Mouse (Mus musculus) limb, embryonic 14.5 days (tissue): ENCODE results near the gene Fbxw21. TPM values are rescaled to one million over a fixed set of nuclear protein-coding genes. Genes with fewer than 3 reads are reported as not detected.
"Not testable (repeated sequence)": the region's sequence is repeated elsewhere in the genome, so short reads cannot be mapped to it uniquely, and the experiment has no call there.

Experiments used
- ATAC-seq: fragments of 200-750 bp; cut with Nextera tagmentation; 2 replicates; pipeline ENCODE4 v1.8.0; 2017; ENCODE audit warnings: low read depth, moderate number of reproducible peaks, moderate TSS enrichment; ENCODE audit not compliant: low FRiP score
- DNase-seq: peaks from one replicate; pipeline ENCODE4 v3.0.0-alpha.2; 2015; ENCODE audit warnings: low spot score
- H3K27ac ChIP-seq: fragments of 300-500 bp; sonication (generic); replicated peaks from 2 replicates; pipeline ENCODE4 v1.5.1; 2014; ENCODE audit warnings: low read depth, mild to moderate bottlenecking, low read length, moderate library complexity, mixed read lengths
- H3K27me3 ChIP-seq: fragments of 300-500 bp; sonication (generic); 2 replicates; pipeline ENCODE4 v1.6.1; 2014; ENCODE audit warnings: low read length, mixed read lengths; ENCODE audit not compliant: control insufficient read depth, insufficient read depth
- H3K36me3 ChIP-seq: fragments of 300-500 bp; sonication (generic); 2 replicates; pipeline ENCODE4 v1.6.1; 2014; ENCODE audit warnings: mild to moderate bottlenecking, low read length, moderate library complexity, mixed read lengths; ENCODE audit not compliant: control insufficient read depth, insufficient read depth
- H3K4me1 ChIP-seq: fragments of 300-500 bp; sonication (generic); 2 replicates; pipeline ENCODE4 v1.6.1; 2014; ENCODE audit warnings: antibody characterized with exemption, low read length, mixed read lengths; ENCODE audit not compliant: control insufficient read depth, insufficient read depth
- H3K4me2 ChIP-seq: fragments of 300-500 bp; sonication (generic); replicated peaks from 2 replicates; pipeline ENCODE4 v1.6.1; 2014; ENCODE audit warnings: low read depth, mild to moderate bottlenecking, low read length, moderate library complexity; ENCODE audit not compliant: severe bottlenecking
- H3K4me3 ChIP-seq: fragments of 300-500 bp; sonication (generic); replicated peaks from 2 replicates; pipeline ENCODE4 v1.5.1; 2014; ENCODE audit warnings: low read length
- H3K9ac ChIP-seq: fragments of 300-500 bp; sonication (generic); 2 replicates; pipeline ENCODE4 v1.6.1; 2014; ENCODE audit warnings: mild to moderate bottlenecking, low read depth, low read length, moderate library complexity; ENCODE audit not compliant: severe bottlenecking
- H3K9me3 ChIP-seq: fragments of 300-500 bp; sonication (generic); 2 replicates; pipeline ENCODE4 v1.6.1; 2016; ENCODE audit warnings: low read length; ENCODE audit not compliant: control insufficient read depth
- POLR2A ChIP-seq: fragments of 200-500 bp; IDR thresholded peaks from 2 replicates; pipeline ENCODE4 v1.8.0; 2012; ENCODE audit warnings: inconsistent platforms, mild to moderate bottlenecking, moderate library complexity, borderline replicate concordance; ENCODE audit not compliant: insufficient read depth, insufficient read length; ENCODE audit errors: extremely low read depth
- WGBS: fragments of 180-500 bp; shearing (Covaris S2); extraction: QIAGEN DNeasy Blood & Tissue Kit; methylation state at CpG from one replicate; pipeline ENCODE4 v1.1.7; 2014; 5-methylcytosine and 5-hydroxymethylcytosine counted together
- polyA plus RNA-seq, 2 experiments: library from polyadenylated mRNA; depleted of rRNA in 1 of 2; stranded (reverse) in 1 of 2; unstranded in 1 of 2; fragments of >200 nt; fragmentation: Nextera tagmentation in 1 of 2; extraction: Ambion mirVana in 1 of 2; gene quantifications; 2 replicates each; pipeline versions ENCODE4 v1.2.1 to v1.2.3; 2012 to 2014

Gene Fbxw21
- not detected in 2 replicates for polyA plus RNA-seq (2012; rRNA removed)
- not detected in 2 replicates for polyA plus RNA-seq (2014; fragmentation: Nextera tagmentation; extraction: Ambion mirVana)

DNA sequence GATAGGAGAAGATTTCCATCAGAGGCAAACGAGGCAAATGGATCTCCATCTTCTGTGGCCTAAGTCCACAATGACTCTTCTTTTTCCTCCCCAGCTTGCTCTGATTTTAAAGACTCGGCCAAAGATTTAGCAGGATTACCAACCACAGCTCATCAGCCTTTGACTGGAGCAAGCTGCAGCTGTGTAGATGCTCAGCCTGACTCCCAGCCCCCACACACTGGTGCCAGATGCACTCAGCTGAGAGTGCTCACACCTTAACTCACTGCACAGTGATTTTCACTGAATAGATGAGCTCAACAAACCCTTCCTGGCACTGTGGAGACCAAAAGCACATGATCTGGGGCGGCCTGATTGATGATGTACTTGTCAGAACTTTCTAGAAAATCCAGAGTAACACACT is at the start of gene Fbxw21:
Gene Fbxw21, minus strand, starts transcription at position 101 of the 400 bp plus-strand sequence.
- WGBS = 67% methylated on average over 3 of the region's 3 CpGs
- Histone ChIP-seq H3K4me3 (no peak within 1 kb of the TSS), H3K36me3 (no peaks in the 10 kb centered on the region), H3K27me3 (no peaks in the 10 kb centered on the region), H3K27ac (no peak within 1 kb of the TSS), H3K9me3 (no peaks in the 10 kb centered on the region), H3K4me2 (no peak within 1 kb of the TSS), H3K4me1 (no peaks in the 10 kb centered on the region), H3K9ac (no peak within 1 kb of the TSS)
- no peak for TF ChIP-seq POLR2A
- DNase-seq (no peak), ATAC-seq (no peak)

DNA sequence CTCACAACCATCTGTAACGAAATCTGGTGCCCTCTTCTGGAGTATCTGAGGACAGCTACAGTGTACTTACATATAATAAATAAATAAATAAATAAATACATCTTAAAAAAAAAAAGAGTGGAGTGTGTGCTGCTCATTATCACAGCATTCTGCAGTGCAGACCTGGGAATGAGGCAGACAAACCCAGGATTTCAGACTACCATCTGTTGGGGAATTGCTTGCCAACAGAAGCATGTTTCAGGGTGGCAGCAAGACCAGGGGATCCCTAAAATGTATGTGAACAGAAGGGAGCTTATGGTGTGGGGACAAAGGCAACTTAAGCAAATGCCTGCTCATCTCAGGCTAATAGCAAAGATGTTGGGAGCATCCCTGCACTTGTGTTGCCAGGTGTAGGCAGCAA is 39.5 kb upstream of the Fbxw21 start:
- H3K4me3 ChIP-seq, H3K9me3 ChIP-seq, H3K4me1 ChIP-seq, H3K4me2 ChIP-seq, ATAC-seq, H3K27me3 ChIP-seq, H3K9ac ChIP-seq, DNase-seq, H3K36me3 ChIP-seq, H3K27ac ChIP-seq: not testable (repeated sequence)
- 58% methylated on average over 1 of the region's 1 CpGs for WGBS

DNA sequence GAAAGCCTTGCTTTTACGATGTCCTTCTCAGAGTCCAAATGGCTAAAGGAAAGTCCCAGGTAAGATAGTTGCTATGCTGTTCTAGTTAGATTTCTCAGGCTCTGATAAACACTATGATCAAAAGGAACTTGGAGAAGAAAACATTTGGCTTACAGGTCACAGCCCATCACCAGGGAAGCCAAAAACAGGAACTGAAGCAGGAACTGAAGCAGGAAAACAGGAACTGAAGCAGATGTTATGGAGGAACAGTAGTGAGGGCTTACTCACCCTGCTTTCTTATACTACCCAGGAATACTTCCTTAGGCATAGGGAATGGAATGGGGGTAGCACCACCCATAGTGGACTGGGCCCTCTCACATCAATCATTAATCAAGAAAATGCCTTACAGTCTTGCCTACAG is 38.5 kb upstream of the Fbxw21 start:
- ATAC-seq (no peak), DNase-seq (no peak)
- Histone ChIP-seq H3K27me3 (no peaks in the 10 kb centered on the region), H3K4me1 (no peaks in the 10 kb centered on the region), H3K36me3 (no peaks in the 10 kb centered on the region), H3K4me2 (no peak overlapping the region), H3K27ac (no peak overlapping the region), H3K9me3 (no peaks in the 10 kb centered on the region), H3K4me3 (no peak overlapping the region), H3K9ac (no peak overlapping the region)
- WGBS = 84% methylated on average over 1 of the region's 1 CpGs
- TF ChIP-seq POLR2A = no peak

DNA sequence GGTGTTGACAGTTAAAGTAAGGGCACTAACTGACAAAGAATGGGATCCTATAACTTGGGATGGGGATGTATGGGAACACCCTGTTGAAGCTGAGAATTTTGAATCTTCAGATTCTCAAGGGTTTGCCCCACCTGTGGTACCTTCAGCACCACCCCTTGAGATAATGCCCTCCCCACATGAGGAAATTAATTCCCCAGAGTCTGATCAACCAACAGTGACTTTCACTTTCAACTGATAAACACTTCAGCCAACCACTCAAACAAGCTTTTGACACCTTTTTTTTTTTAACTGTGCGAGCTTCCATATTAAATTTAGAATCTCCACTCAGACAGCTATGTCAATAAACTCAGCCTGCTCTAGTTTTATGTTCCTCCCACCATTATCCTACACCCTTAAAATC is 37.5 kb upstream of the Fbxw21 start:
- no peak for ATAC-seq
- H3K4me2 ChIP-seq = no peak overlapping the region
- WGBS = 72% methylated on average over 1 of the region's 1 CpGs

DNA sequence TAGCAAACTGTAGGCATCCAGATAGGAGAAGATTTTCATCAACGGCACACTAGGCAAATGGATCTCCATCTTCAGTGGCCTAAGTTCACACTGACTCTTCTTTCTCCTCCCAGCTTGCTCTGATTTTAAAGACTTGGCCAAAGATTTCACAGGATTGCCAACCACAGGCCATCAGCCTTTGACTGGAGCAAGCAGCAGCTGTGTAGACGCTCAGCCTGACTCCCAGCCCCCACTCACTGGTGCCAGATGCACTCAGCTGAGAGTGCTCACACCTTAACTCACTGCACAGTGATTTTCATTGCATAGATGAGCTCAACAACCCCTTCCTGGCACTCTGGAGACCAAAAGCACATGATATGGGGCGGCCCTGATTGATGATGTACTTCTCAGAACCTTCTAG is 34.0 kb upstream of the Fbxw21 start, which contains the start of gene Fbxw13:
Gene Fbxw13, minus strand, starts transcription at position 101 of the 400 bp plus-strand sequence.
- H3K27me3 ChIP-seq, H3K9me3 ChIP-seq, H3K27ac ChIP-seq, H3K9ac ChIP-seq, H3K4me2 ChIP-seq, DNase-seq, ATAC-seq, H3K4me1 ChIP-seq, H3K36me3 ChIP-seq, H3K4me3 ChIP-seq: not testable (repeated sequence)
- WGBS = 72% methylated on average over 3 of the region's 3 CpGs

More for the DNA sequence above, 37.5 kb upstream of the Fbxw21 start:
- Histone ChIP-seq H3K27me3 (no peaks in the 10 kb centered on the region), H3K36me3 (no peaks in the 10 kb centered on the region), H3K27ac (no peak overlapping the region), H3K4me3 (no peak overlapping the region), H3K4me1 (no peaks in the 10 kb centered on the region), H3K9me3 (no peaks in the 10 kb centered on the region), H3K9ac (no peak overlapping the region)
- no peak for TF ChIP-seq POLR2A
- no peak for DNase-seq

DNA sequence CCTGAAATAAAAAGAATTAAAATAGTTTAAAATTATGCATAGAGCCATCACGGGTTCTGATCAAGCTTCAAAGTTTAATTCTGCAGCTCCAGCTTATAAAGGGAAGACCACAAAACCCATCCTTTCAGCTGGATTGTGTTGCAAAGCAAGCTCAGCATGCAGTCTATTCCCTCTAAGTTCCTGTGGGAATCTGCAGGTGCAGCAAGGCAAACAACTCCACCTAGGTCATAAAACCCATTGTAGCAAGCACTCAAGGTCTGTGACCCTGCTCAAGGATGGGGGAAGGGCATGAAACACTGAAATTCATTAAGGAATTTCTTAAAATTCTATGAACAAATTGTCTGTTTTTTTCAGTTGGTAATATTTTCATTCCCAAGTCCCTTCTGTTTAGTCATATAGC is 15.4 kb upstream of the Fbxw21 start:
- ATAC-seq (no peak), DNase-seq (no peak)
- 81% methylated on average over 1 of the region's 1 CpGs for WGBS
- no peak for TF ChIP-seq POLR2A
- Histone ChIP-seq H3K36me3 (no peaks in the 10 kb centered on the region), H3K4me2 (no peak overlapping the region), H3K9ac (no peak overlapping the region), H3K27me3 (no peaks in the 10 kb centered on the region), H3K4me1 (no peaks in the 10 kb centered on the region), H3K9me3 (0 out of 2 replicates have a peak, but pooled peaks cover 4% of the 10 kb centered on the region), H3K27ac (no peak overlapping the region), H3K4me3 (no peak overlapping the region)
